Mouse (Mus musculus): ENCODE measurements around the gene Cldn20.

DNA sequence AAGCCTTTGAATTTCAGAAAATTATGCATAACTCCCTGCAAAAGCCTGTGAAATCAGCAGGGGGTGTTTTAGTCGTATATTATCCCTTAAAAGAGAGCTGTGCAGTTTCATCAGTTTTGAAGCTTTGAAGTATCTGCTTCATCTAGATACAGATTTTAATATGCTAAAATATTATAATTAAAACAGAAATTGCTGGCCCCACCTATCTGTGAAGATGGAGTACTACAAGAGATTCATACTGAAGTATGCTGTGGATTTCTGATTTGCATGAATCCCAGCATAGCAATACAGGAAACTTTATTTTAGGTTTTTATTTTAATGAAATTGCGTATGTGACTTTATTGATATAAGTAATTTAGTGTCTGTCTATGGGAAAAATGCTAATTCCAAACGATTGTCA is 28.2 kb downstream of the Cldn20 start:
- TF ChIP-seq CTCF (IDR thresholded peaks at IDR 0.05) (peak; percentile 48), EP300 (IDR thresholded peaks at IDR 0.05) (no peak)
